Mouse (Mus musculus): Measurements from ENCODE around the gene Cxcl2. TPM values are rescaled to one million over a fixed set of nuclear protein-coding genes. Genes with fewer than 3 reads are reported as not detected.

Cxcl2 gene
- polyA plus RNA-seq, 1 experiment = 7.4 TPM

DNA sequence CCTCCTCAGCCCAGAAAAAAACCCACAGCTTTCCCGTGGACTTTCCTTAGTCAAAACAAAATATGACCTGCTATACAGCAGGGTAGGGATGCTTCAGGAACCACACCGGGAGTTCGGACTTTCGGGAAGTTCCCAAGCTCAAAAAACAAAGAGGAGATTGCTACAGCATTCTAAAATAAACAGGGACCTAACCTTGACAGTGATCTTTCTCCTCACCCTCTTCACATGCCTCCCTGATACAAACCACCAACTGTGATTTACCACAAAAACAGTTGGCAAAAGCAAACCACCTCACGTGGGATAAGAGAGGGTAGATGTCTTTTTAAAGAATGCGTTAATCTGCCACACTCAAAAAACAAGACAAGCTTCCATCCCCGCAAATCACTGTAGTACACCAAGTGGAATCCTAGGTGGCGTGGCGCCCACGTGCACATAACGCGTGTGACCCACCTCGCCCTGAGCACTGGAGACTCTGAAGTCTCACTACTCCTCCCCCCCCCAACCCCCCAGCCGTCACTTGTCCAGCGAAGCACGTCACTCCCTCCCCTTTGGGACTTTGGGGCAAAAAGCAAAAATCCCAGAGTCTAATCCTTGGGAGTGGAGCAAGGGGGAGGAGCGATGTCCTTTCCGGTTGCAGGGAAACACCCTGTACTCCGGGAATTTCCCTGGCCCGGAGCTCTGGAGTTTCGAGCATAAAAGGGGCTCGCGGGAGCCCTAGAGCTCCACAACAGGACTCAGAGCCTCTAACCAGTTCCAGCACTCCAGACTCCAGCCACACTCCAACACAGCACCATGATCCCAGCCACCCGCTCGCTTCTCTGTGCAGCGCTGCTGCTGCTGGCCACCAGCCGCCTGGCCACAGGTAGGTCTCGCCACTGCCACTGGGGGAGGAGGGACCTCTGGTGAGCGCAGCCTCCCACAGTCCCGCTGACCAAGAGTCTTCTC, 12.9 kb upstream of the Cxcl2 start, which contains the start of gene Cxcl1:
Cxcl1 (plus strand) TSS at position 723 of the 945 bp plus-strand sequence.
- Histone ChIP-seq H3K27ac (ENCODE audit: insufficient read depth, low read depth, low read length) (no peak within 1 kb of the TSS), H3K4me1 (ENCODE audit: control insufficient read depth, insufficient read depth, low read length) (peaks cover 7% of the 10 kb centered on the region), H3K4me3 (ENCODE audit: insufficient read depth, low read length) (no peak within 1 kb of the TSS)
- TF ChIP-seq CTCF (IDR thresholded peaks at IDR 0.05; ENCODE audit: low read depth, low read length) (no peak), POLR2A (IDR thresholded peaks at IDR 0.05; ENCODE audit: borderline replicate concordance, low read depth, low read length) (no peak)

- no peak for TF ChIP-seq POLR2A (IDR thresholded peaks at IDR 0.05; ENCODE audit: borderline replicate concordance, low read depth, low read length)
- no peak for TF ChIP-seq CTCF (IDR thresholded peaks at IDR 0.05; ENCODE audit: low read depth, low read length)
- H3K4me3 ChIP-seq (ENCODE audit: insufficient read depth, low read length) = no peak overlapping the region
- H3K4me1 ChIP-seq (ENCODE audit: control insufficient read depth, insufficient read depth, low read length) = peaks cover 13% of the 10 kb centered on the region
- H3K27ac ChIP-seq (ENCODE audit: insufficient read depth, low read depth, low read length) = no peak overlapping the region
Observed at GRCm38 (mm10) chr5:90891464-90891813, 12.2 kb upstream of the Cxcl2 start.

DNA sequence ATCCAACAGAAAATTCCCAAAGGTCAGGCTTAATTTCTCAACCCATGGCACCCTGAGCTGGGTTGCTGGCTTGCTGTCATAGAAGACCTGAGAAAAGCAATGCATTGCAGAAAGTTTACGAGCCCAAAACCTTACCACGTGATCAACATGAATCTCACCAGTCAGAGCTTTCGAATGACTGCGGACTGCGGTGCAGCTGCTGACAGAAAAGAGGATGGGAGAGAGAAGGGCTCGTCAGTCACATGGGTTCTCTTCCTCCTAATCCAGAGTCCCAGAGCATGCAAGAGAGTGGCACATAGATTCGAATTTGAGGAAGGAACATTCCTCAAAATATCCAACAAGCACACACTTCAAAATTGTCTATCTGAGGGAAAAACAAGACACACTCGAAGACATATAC, 9.4 kb upstream of the Cxcl2 start:
- H3K4me1 ChIP-seq (ENCODE audit: control insufficient read depth, insufficient read depth, low read length) = peaks cover 20% of the 10 kb centered on the region
- no peak for TF ChIP-seq CTCF (IDR thresholded peaks at IDR 0.05; ENCODE audit: low read depth, low read length)
- no peak overlapping the region for H3K4me3 ChIP-seq (ENCODE audit: insufficient read depth, low read length)
- H3K27ac ChIP-seq (ENCODE audit: insufficient read depth, low read depth, low read length) = no peak overlapping the region

GRCm38 (mm10) chr5:90897429-90897828, 6.2 kb upstream of the Cxcl2 start:
- H3K4me3 ChIP-seq (ENCODE audit: insufficient read depth, low read length) = no peak overlapping the region
- peaks cover 39% of the 10 kb centered on the region for H3K4me1 ChIP-seq (ENCODE audit: control insufficient read depth, insufficient read depth, low read length)
- no peak for TF ChIP-seq CTCF (IDR thresholded peaks at IDR 0.05; ENCODE audit: low read depth, low read length)
- no peak for TF ChIP-seq POLR2A (IDR thresholded peaks at IDR 0.05; ENCODE audit: borderline replicate concordance, low read depth, low read length)
- peak overlapping the region; percentile 81 for H3K27ac ChIP-seq (ENCODE audit: insufficient read depth, low read depth, low read length)

DNA sequence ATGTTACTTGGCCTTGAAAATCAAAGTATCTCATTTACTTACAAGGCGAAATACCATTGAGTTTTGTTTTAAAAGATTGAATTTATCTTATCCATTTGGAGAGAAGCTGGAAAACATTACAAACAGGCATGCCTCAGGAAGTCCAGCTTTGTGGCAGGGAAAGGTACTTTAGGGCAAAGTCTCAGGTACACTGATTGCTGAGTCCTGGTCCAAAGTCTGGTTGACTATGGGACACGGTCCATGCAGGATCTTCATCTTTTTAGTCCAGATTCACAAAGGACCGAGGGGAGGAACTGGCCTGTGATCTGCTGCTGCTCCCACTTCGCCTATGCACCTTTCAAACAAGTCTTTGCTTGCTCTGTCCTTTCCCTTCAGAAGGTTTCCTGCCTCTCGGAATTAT, 4.4 kb upstream of the Cxcl2 start:
- Histone ChIP-seq H3K4me1 (ENCODE audit: control insufficient read depth, insufficient read depth, low read length) (peaks cover 52% of the 10 kb centered on the region), H3K4me3 (ENCODE audit: insufficient read depth, low read length) (no peak overlapping the region), H3K27ac (ENCODE audit: insufficient read depth, low read depth, low read length) (0 out of 2 replicates have a peak overlapping the region, but pooled peaks have one; percentile 11)
- TF ChIP-seq CTCF (IDR thresholded peaks at IDR 0.05; ENCODE audit: low read depth, low read length) (no peak), POLR2A (IDR thresholded peaks at IDR 0.05; ENCODE audit: borderline replicate concordance, low read depth, low read length) (no peak)

- peaks cover 52% of the 10 kb centered on the region for H3K4me1 ChIP-seq (ENCODE audit: control insufficient read depth, insufficient read depth, low read length)
- peak overlapping the region; percentile 26 for H3K27ac ChIP-seq (ENCODE audit: insufficient read depth, low read depth, low read length)
- H3K4me3 ChIP-seq (ENCODE audit: insufficient read depth, low read length) = no peak overlapping the region
- TF ChIP-seq CTCF (IDR thresholded peaks at IDR 0.05; ENCODE audit: low read depth, low read length) (no peak), POLR2A (IDR thresholded peaks at IDR 0.05; ENCODE audit: borderline replicate concordance, low read depth, low read length) (no peak)
Observed at GRCm38 (mm10) chr5:90900147-90900546, 3.5 kb upstream of the Cxcl2 start.

DNA sequence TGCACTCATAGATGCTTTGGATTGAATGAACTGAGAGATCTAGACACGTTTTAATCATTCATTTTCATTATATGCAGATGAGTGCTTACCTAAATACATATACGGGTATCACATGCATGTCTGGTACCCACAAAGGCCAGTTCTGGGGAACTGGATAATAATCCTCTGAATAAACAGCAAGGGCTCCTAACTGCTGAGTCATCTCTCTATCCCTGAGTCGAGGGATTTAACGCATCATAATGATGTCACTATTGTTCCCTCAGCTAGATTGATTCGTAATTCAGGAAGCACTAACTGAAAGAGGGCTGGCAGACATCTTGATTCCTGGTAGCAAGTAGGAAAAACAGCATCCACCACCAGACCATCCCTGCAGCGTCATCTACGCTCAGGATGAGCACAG, 3.0 kb upstream of the Cxcl2 start:
- H3K27ac ChIP-seq (ENCODE audit: insufficient read depth, low read depth, low read length) = no peak overlapping the region
- no peak for TF ChIP-seq CTCF (IDR thresholded peaks at IDR 0.05; ENCODE audit: low read depth, low read length)
- no peak for TF ChIP-seq POLR2A (IDR thresholded peaks at IDR 0.05; ENCODE audit: borderline replicate concordance, low read depth, low read length)
- H3K4me1 ChIP-seq (ENCODE audit: control insufficient read depth, insufficient read depth, low read length) = peaks cover 50% of the 10 kb centered on the region
- H3K4me3 ChIP-seq (ENCODE audit: insufficient read depth, low read length) = no peak overlapping the region

DNA sequence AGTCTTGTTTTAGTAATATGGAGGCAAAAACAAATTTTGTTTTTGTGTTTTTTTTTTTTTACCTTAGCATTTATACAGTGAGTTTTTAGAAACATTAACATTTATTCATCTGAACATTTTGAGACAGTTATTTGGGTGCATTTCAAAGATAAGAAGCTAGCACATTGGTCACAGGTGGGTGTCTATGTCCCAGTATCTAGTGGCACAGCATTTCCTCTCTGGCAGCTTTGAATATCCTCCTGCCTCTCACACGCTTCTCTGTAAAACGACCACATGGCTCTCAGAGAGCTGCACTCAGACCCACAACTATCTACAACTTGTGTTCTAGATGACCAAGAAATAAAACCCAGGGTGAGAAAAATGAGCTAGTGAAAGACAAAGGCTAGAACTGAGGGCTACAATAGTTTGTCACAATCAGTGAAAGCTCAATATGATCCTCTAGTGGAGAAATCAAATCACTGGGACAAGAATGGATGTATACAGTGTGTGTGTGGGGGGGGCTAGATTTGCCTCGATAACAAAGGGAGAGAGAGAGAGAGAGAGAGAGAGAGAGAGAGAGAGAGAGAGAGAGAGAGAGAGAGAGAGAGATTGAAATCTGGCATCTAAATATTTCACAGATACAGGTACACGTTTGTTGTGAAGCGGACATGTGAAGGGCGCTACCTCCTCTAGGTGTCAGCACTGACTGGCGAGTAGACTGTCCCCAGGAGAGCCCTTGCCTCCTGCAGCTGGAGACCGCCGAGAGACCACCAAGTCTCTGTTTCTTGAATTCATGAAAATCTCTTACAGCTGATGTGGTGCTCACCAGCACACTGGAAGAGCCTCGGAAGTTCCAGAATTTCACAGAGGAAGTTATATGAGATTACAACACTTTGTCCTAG, 1.1 kb upstream of the Cxcl2 start:
- no peak overlapping the region for H3K27ac ChIP-seq (ENCODE audit: insufficient read depth, low read depth, low read length)
- no peak overlapping the region for H3K4me3 ChIP-seq (ENCODE audit: insufficient read depth, low read length)
- TF ChIP-seq CTCF (IDR thresholded peaks at IDR 0.05; ENCODE audit: low read depth, low read length) (no peak), POLR2A (IDR thresholded peaks at IDR 0.05; ENCODE audit: borderline replicate concordance, low read depth, low read length) (no peak)
- peaks cover 43% of the 10 kb centered on the region for H3K4me1 ChIP-seq (ENCODE audit: control insufficient read depth, insufficient read depth, low read length)

GRCm38 (mm10) chr5:90908983-90909382, 5.3 kb downstream of the Cxcl2 start:
- Histone ChIP-seq H3K4me1 (ENCODE audit: control insufficient read depth, insufficient read depth, low read length) (peaks cover 5% of the 10 kb centered on the region), H3K4me3 (ENCODE audit: insufficient read depth, low read length) (no peak overlapping the region), H3K27ac (ENCODE audit: insufficient read depth, low read depth, low read length) (no peak overlapping the region)
- TF ChIP-seq POLR2A (IDR thresholded peaks at IDR 0.05; ENCODE audit: borderline replicate concordance, low read depth, low read length) (no peak), CTCF (IDR thresholded peaks at IDR 0.05; ENCODE audit: low read depth, low read length) (peak; percentile 71)

All from bone marrow macrophage, adult 2 months (primary cell).